Mouse (Mus musculus): ENCODE measurements around the gene Ptar1. TPM values are rescaled to one million over a fixed set of nuclear protein-coding genes. Genes with fewer than 3 reads are reported as not detected.

Gene Ptar1
- polyA plus RNA-seq, 1 experiment from 2014 or later = 4.3 TPM

- Histone ChIP-seq H3K27ac (0 out of 2 replicates have a peak overlapping the region, but pooled peaks have one; percentile 33), H3K4me3 (replicated peaks) (peak overlapping the region; percentile 72), H3K9ac (no peak overlapping the region), H3K4me2 (peak overlapping the region; percentile 94), H3K9me3 (no peaks in the 10 kb centered on the region), H3K27me3 (replicated peaks) (peaks cover 11% of the 10 kb centered on the region; the same call in 1 of the 2 replicates), H3K4me1 (0 out of 2 replicates have a peak, but pooled peaks cover 4% of the 10 kb centered on the region), H3K36me3 (no peaks in the 10 kb centered on the region)
- ATAC-seq (ENCODE audit: insufficient read depth, low FRiP score, low read depth) = no peak
- 3% methylated on average over 17 of the region's 17 CpGs for WGBS
Observed at GRCm38 (mm10) chr19:23759322-23759945, 72.2 kb downstream of the Ptar1 start.

GRCm38 (mm10) chr19:23763371-23763770 lies 76.1 kb downstream of the Ptar1 start:
- whole genome bisulfite sequencing = 79% methylated on average over 6 of the region's 6 CpGs
- no peak overlapping the region for H3K9ac ChIP-seq
- no peak for ATAC-seq (ENCODE audit: insufficient read depth, low FRiP score, low read depth)
- no peak overlapping the region for H3K4me3 ChIP-seq (replicated peaks)
- no peaks in the 10 kb centered on the region for H3K9me3 ChIP-seq
- no peak overlapping the region for H3K27ac ChIP-seq
- no peaks in the 10 kb centered on the region for H3K4me1 ChIP-seq
- no peak overlapping the region for H3K4me2 ChIP-seq
- H3K36me3 ChIP-seq = no peaks in the 10 kb centered on the region
- peaks cover 11% of the 10 kb centered on the region; the same call in 1 of the 2 replicates for H3K27me3 ChIP-seq (replicated peaks)

- Histone ChIP-seq H3K4me2 (no peak overlapping the region), H3K4me1 (no peaks in the 10 kb centered on the region), H3K27ac (no peak overlapping the region), H3K9ac (no peak overlapping the region), H3K27me3 (replicated peaks) (peaks cover 11% of the 10 kb centered on the region; the same call in 1 of the 2 replicates), H3K4me3 (replicated peaks) (no peak overlapping the region), H3K36me3 (no peaks in the 10 kb centered on the region), H3K9me3 (no peaks in the 10 kb centered on the region)
- ATAC-seq (ENCODE audit: insufficient read depth, low FRiP score, low read depth) = no peak
- 65% methylated on average over 2 of the region's 2 CpGs for WGBS
Observed at GRCm38 (mm10) chr19:23764051-23764450, 76.8 kb downstream of the Ptar1 start.

- H3K27ac ChIP-seq = no peak overlapping the region
- ATAC-seq (ENCODE audit: insufficient read depth, low FRiP score, low read depth) = no peak
- no peak overlapping the region for H3K4me2 ChIP-seq
- no peaks in the 10 kb centered on the region for H3K4me1 ChIP-seq
- H3K4me3 ChIP-seq (replicated peaks) = no peak overlapping the region
- no peaks in the 10 kb centered on the region for H3K36me3 ChIP-seq
- no peaks in the 10 kb centered on the region for H3K9me3 ChIP-seq
- no peak overlapping the region for H3K9ac ChIP-seq
- 60% methylated on average over 5 of the region's 5 CpGs for WGBS
- no peaks in the 10 kb centered on the region for H3K27me3 ChIP-seq (replicated peaks)
Observed at GRCm38 (mm10) chr19:23768864-23769263, 81.6 kb downstream of the Ptar1 start.

- Histone ChIP-seq H3K4me2 (no peak overlapping the region), H3K4me3 (replicated peaks) (no peak overlapping the region), H3K4me1 (no peaks in the 10 kb centered on the region), H3K36me3 (no peaks in the 10 kb centered on the region), H3K9me3 (no peaks in the 10 kb centered on the region), H3K9ac (no peak overlapping the region), H3K27ac (no peak overlapping the region), H3K27me3 (replicated peaks) (no peaks in the 10 kb centered on the region)
- 74% methylated on average over 10 of the region's 10 CpGs for WGBS
- no peak for ATAC-seq (ENCODE audit: insufficient read depth, low FRiP score, low read depth)
Observed at GRCm38 (mm10) chr19:23770494-23771423, 83.5 kb downstream of the Ptar1 start.

GRCm38 (mm10) chr19:23771971-23772370 lies 84.7 kb downstream of the Ptar1 start:
- no peak overlapping the region for H3K4me2 ChIP-seq
- H3K4me3 ChIP-seq (replicated peaks) = no peak overlapping the region
- no peaks in the 10 kb centered on the region for H3K9me3 ChIP-seq
- no peaks in the 10 kb centered on the region for H3K4me1 ChIP-seq
- ATAC-seq (ENCODE audit: insufficient read depth, low FRiP score, low read depth) = no peak
- 63% methylated on average over 7 of the region's 7 CpGs for WGBS
- H3K27me3 ChIP-seq (replicated peaks) = no peaks in the 10 kb centered on the region
- H3K27ac ChIP-seq = no peak overlapping the region
- H3K36me3 ChIP-seq = no peaks in the 10 kb centered on the region
- no peak overlapping the region for H3K9ac ChIP-seq

- Histone ChIP-seq H3K27ac (no peak overlapping the region), H3K36me3 (no peaks in the 10 kb centered on the region), H3K9ac (no peak overlapping the region), H3K27me3 (replicated peaks) (no peaks in the 10 kb centered on the region), H3K4me3 (replicated peaks) (no peak overlapping the region), H3K4me1 (no peaks in the 10 kb centered on the region), H3K4me2 (no peak overlapping the region), H3K9me3 (no peaks in the 10 kb centered on the region)
- 80% methylated on average over 6 of the region's 6 CpGs for WGBS
- ATAC-seq (ENCODE audit: insufficient read depth, low FRiP score, low read depth) = no peak
Observed at GRCm38 (mm10) chr19:23775356-23775755, 88.1 kb downstream of the Ptar1 start.

- Histone ChIP-seq H3K4me2 (no peak overlapping the region), H3K27me3 (replicated peaks) (no peaks in the 10 kb centered on the region), H3K9ac (no peak overlapping the region), H3K27ac (no peak overlapping the region), H3K36me3 (no peaks in the 10 kb centered on the region), H3K4me1 (0 out of 2 replicates have a peak, but pooled peaks cover 4% of the 10 kb centered on the region), H3K4me3 (replicated peaks) (no peak overlapping the region), H3K9me3 (no peaks in the 10 kb centered on the region)
- ATAC-seq (ENCODE audit: insufficient read depth, low FRiP score, low read depth) = no peak
Observed at GRCm38 (mm10) chr19:23779130-23779529, 91.9 kb downstream of the Ptar1 start.

- H3K27me3 ChIP-seq (replicated peaks) = no peaks in the 10 kb centered on the region
Observed at GRCm38 (mm10) chr19:23780105-23780504, 92.9 kb downstream of the Ptar1 start.

More at GRCm38 (mm10) chr19:23780105-23780504, 92.9 kb downstream of the Ptar1 start:
- ATAC-seq (ENCODE audit: insufficient read depth, low FRiP score, low read depth) = no peak
- H3K4me2 ChIP-seq = no peak overlapping the region
- H3K4me3 ChIP-seq (replicated peaks) = no peak overlapping the region
- no peak overlapping the region for H3K9ac ChIP-seq
- no peak overlapping the region for H3K27ac ChIP-seq
- WGBS = 90% methylated on average over 4 of the region's 4 CpGs
- no peaks in the 10 kb centered on the region for H3K9me3 ChIP-seq
- 0 out of 2 replicates have a peak, but pooled peaks cover 4% of the 10 kb centered on the region for H3K4me1 ChIP-seq
- H3K36me3 ChIP-seq = no peaks in the 10 kb centered on the region

Other genes with a start within 250 kb of the Ptar1 start
- 3.8 and 4.1 TPM in 2 replicates for gene Mamdc2, start 239.0 kb upstream of the Ptar1 start, polyA plus RNA-seq (2015; fragmentation: Nextera tagmentation; extraction: Ambion mirVana)
- not detected in 2 replicates for gene 1700028P14Rik, start 34.6 kb upstream of the Ptar1 start, polyA plus RNA-seq (2015; fragmentation: Nextera tagmentation; extraction: Ambion mirVana)
- 0.55 and 0.62 TPM in 2 replicates for gene Apba1, start 71.5 kb downstream of the Ptar1 start, polyA plus RNA-seq (2015; fragmentation: Nextera tagmentation; extraction: Ambion mirVana)